Mouse (Mus musculus): ENCODE data around the gene Asb4. TPM values are rescaled to one million over a fixed set of nuclear protein-coding genes. Genes with fewer than 3 reads are reported as not detected.

The Asb4 gene
- polyA plus RNA-seq, 1 experiment from 2014 or later = 58.4 TPM

- Histone ChIP-seq H3K36me3 (ENCODE audit: control insufficient read depth, insufficient read depth, low read length) (no peaks in the 10 kb centered on the region), H3K9me3 (replicated peaks; ENCODE audit: control insufficient read depth, low read length) (no peaks in the 10 kb centered on the region), H3K27me3 (ENCODE audit: control insufficient read depth, insufficient read depth, low read length) (no peaks in the 10 kb centered on the region), H3K4me3 (ENCODE audit: low read depth, low read length) (0 out of 2 replicates have a peak overlapping the region, but pooled peaks have one; percentile 13), H3K27ac (ENCODE audit: low read depth, low read length) (peak overlapping the region; percentile 74), H3K9ac (ENCODE audit: low read depth, low read length) (0 out of 2 replicates have a peak overlapping the region, but pooled peaks have one; percentile 29), H3K4me2 (peak overlapping the region; percentile 57), H3K4me1 (ENCODE audit: control insufficient read depth, insufficient read depth, low read length) (peaks cover 15% of the 10 kb centered on the region)
- ATAC-seq (replicated peaks; ENCODE audit: insufficient number of reproducible peaks, low FRiP score, low TSS enrichment) = 0 out of 2 replicates have a peak, but pooled peaks have one; percentile 20
- WGBS (ENCODE audit: insufficient replicate concordance) = 16% methylated on average over 13 of the region's 13 CpGs
Observed at GRCm38 (mm10) chr6:5443104-5443863, 60.1 kb downstream of the Asb4 start.

- Histone ChIP-seq H3K27me3 (ENCODE audit: control insufficient read depth, insufficient read depth, low read length) (no peaks in the 10 kb centered on the region), H3K36me3 (ENCODE audit: control insufficient read depth, insufficient read depth, low read length) (no peaks in the 10 kb centered on the region), H3K27ac (ENCODE audit: low read depth, low read length) (no peak overlapping the region), H3K4me2 (no peak overlapping the region), H3K9me3 (replicated peaks; ENCODE audit: control insufficient read depth, low read length) (no peaks in the 10 kb centered on the region), H3K4me1 (ENCODE audit: control insufficient read depth, insufficient read depth, low read length) (peaks cover 15% of the 10 kb centered on the region), H3K9ac (ENCODE audit: low read depth, low read length) (no peak overlapping the region), H3K4me3 (ENCODE audit: low read depth, low read length) (no peak overlapping the region)
- no peak for ATAC-seq (replicated peaks; ENCODE audit: insufficient number of reproducible peaks, low FRiP score, low TSS enrichment)
- 83% methylated on average over 5 of the region's 5 CpGs for WGBS (ENCODE audit: insufficient replicate concordance)
Observed at GRCm38 (mm10) chr6:5444331-5444898, 61.2 kb downstream of the Asb4 start.

GRCm38 (mm10) chr6:5447013-5447412, 63.8 kb downstream of the Asb4 start:
- no peaks in the 10 kb centered on the region for H3K27me3 ChIP-seq (ENCODE audit: control insufficient read depth, insufficient read depth, low read length)
- H3K27ac ChIP-seq (ENCODE audit: low read depth, low read length) = no peak overlapping the region
- 80% methylated on average over 4 of the region's 4 CpGs for WGBS (ENCODE audit: insufficient replicate concordance)
- H3K9ac ChIP-seq (ENCODE audit: low read depth, low read length) = no peak overlapping the region
- H3K4me3 ChIP-seq (ENCODE audit: low read depth, low read length) = no peak overlapping the region
- H3K4me2 ChIP-seq = no peak overlapping the region
- no peaks in the 10 kb centered on the region for H3K9me3 ChIP-seq (replicated peaks; ENCODE audit: control insufficient read depth, low read length)
- no peaks in the 10 kb centered on the region for H3K36me3 ChIP-seq (ENCODE audit: control insufficient read depth, insufficient read depth, low read length)
- H3K4me1 ChIP-seq (ENCODE audit: control insufficient read depth, insufficient read depth, low read length) = peaks cover 14% of the 10 kb centered on the region
- no peak for ATAC-seq (replicated peaks; ENCODE audit: insufficient number of reproducible peaks, low FRiP score, low TSS enrichment)

- H3K9me3 ChIP-seq (replicated peaks; ENCODE audit: control insufficient read depth, low read length) = no peaks in the 10 kb centered on the region
- H3K27me3 ChIP-seq (ENCODE audit: control insufficient read depth, insufficient read depth, low read length) = no peaks in the 10 kb centered on the region
- no peak overlapping the region for H3K27ac ChIP-seq (ENCODE audit: low read depth, low read length)
- no peaks in the 10 kb centered on the region for H3K36me3 ChIP-seq (ENCODE audit: control insufficient read depth, insufficient read depth, low read length)
- no peak overlapping the region for H3K9ac ChIP-seq (ENCODE audit: low read depth, low read length)
- ATAC-seq (replicated peaks; ENCODE audit: insufficient number of reproducible peaks, low FRiP score, low TSS enrichment) = no peak
- H3K4me2 ChIP-seq = no peak overlapping the region
- WGBS (ENCODE audit: insufficient replicate concordance) = 59% methylated on average over 6 of the region's 6 CpGs
- peaks cover 9% of the 10 kb centered on the region for H3K4me1 ChIP-seq (ENCODE audit: control insufficient read depth, insufficient read depth, low read length)
- H3K4me3 ChIP-seq (ENCODE audit: low read depth, low read length) = no peak overlapping the region
Observed at GRCm38 (mm10) chr6:5447546-5447945, 64.4 kb downstream of the Asb4 start.

GRCm38 (mm10) chr6:5448396-5448795, 65.2 kb downstream of the Asb4 start:
- Histone ChIP-seq H3K27ac (ENCODE audit: low read depth, low read length) (no peak overlapping the region), H3K4me3 (ENCODE audit: low read depth, low read length) (no peak overlapping the region), H3K9ac (ENCODE audit: low read depth, low read length) (no peak overlapping the region), H3K4me2 (no peak overlapping the region), H3K36me3 (ENCODE audit: control insufficient read depth, insufficient read depth, low read length) (no peaks in the 10 kb centered on the region), H3K9me3 (replicated peaks; ENCODE audit: control insufficient read depth, low read length) (no peaks in the 10 kb centered on the region), H3K4me1 (ENCODE audit: control insufficient read depth, insufficient read depth, low read length) (peaks cover 1% of the 10 kb centered on the region; the same call in 1 of the 2 replicates), H3K27me3 (ENCODE audit: control insufficient read depth, insufficient read depth, low read length) (no peaks in the 10 kb centered on the region)
- WGBS (ENCODE audit: insufficient replicate concordance) = 50% methylated on average over 4 of the region's 4 CpGs
- no peak for ATAC-seq (replicated peaks; ENCODE audit: insufficient number of reproducible peaks, low FRiP score, low TSS enrichment)

GRCm38 (mm10) chr6:5449878-5450277, 66.7 kb downstream of the Asb4 start:
- H3K4me1 ChIP-seq (ENCODE audit: control insufficient read depth, insufficient read depth, low read length) = no peaks in the 10 kb centered on the region; the same call in 1 of the 2 replicates
- H3K27me3 ChIP-seq (ENCODE audit: control insufficient read depth, insufficient read depth, low read length) = no peaks in the 10 kb centered on the region
- no peaks in the 10 kb centered on the region for H3K36me3 ChIP-seq (ENCODE audit: control insufficient read depth, insufficient read depth, low read length)
- no peak overlapping the region for H3K4me3 ChIP-seq (ENCODE audit: low read depth, low read length)
- no peak overlapping the region for H3K27ac ChIP-seq (ENCODE audit: low read depth, low read length)
- H3K9ac ChIP-seq (ENCODE audit: low read depth, low read length) = no peak overlapping the region
- WGBS (ENCODE audit: insufficient replicate concordance) = 82% methylated on average over 5 of the region's 5 CpGs
- no peak overlapping the region for H3K4me2 ChIP-seq
- no peaks in the 10 kb centered on the region for H3K9me3 ChIP-seq (replicated peaks; ENCODE audit: control insufficient read depth, low read length)
- no peak for ATAC-seq (replicated peaks; ENCODE audit: insufficient number of reproducible peaks, low FRiP score, low TSS enrichment)

- Histone ChIP-seq H3K4me3 (ENCODE audit: low read depth, low read length) (no peak overlapping the region), H3K36me3 (ENCODE audit: control insufficient read depth, insufficient read depth, low read length) (no peaks in the 10 kb centered on the region), H3K9me3 (replicated peaks; ENCODE audit: control insufficient read depth, low read length) (no peaks in the 10 kb centered on the region), H3K27ac (ENCODE audit: low read depth, low read length) (no peak overlapping the region), H3K9ac (ENCODE audit: low read depth, low read length) (no peak overlapping the region), H3K4me1 (ENCODE audit: control insufficient read depth, insufficient read depth, low read length) (no peaks in the 10 kb centered on the region), H3K4me2 (no peak overlapping the region), H3K27me3 (ENCODE audit: control insufficient read depth, insufficient read depth, low read length) (no peaks in the 10 kb centered on the region)
- ATAC-seq (replicated peaks; ENCODE audit: insufficient number of reproducible peaks, low FRiP score, low TSS enrichment) = no peak
- 72% methylated on average over 3 of the region's 3 CpGs for WGBS (ENCODE audit: insufficient replicate concordance)
Observed at GRCm38 (mm10) chr6:5455836-5456235, 72.7 kb downstream of the Asb4 start.

GRCm38 (mm10) chr6:5470480-5471318, 87.5 kb downstream of the Asb4 start:
- H3K9me3 ChIP-seq (replicated peaks; ENCODE audit: control insufficient read depth, low read length) = no peaks in the 10 kb centered on the region
- no peak overlapping the region for H3K4me3 ChIP-seq (ENCODE audit: low read depth, low read length)
- no peak overlapping the region for H3K4me2 ChIP-seq
- ATAC-seq (replicated peaks; ENCODE audit: insufficient number of reproducible peaks, low FRiP score, low TSS enrichment) = no peak
- no peaks in the 10 kb centered on the region for H3K27me3 ChIP-seq (ENCODE audit: control insufficient read depth, insufficient read depth, low read length)
- H3K9ac ChIP-seq (ENCODE audit: low read depth, low read length) = no peak overlapping the region
- no peaks in the 10 kb centered on the region for H3K4me1 ChIP-seq (ENCODE audit: control insufficient read depth, insufficient read depth, low read length)
- H3K36me3 ChIP-seq (ENCODE audit: control insufficient read depth, insufficient read depth, low read length) = no peaks in the 10 kb centered on the region
- 82% methylated on average over 10 of the region's 10 CpGs for WGBS (ENCODE audit: insufficient replicate concordance)
- no peak overlapping the region for H3K27ac ChIP-seq (ENCODE audit: low read depth, low read length)

Data from heart, embryonic 11.5 days (tissue).